Mouse (Mus musculus): Measurements from ENCODE around the gene Atp6v0d1. TPM values are rescaled to one million over a fixed set of nuclear protein-coding genes. Genes with fewer than 3 reads are reported as not detected.
A peak's percentile ranks its signal among the peaks of the same experiment; 100 is the strongest.

Atp6v0d1 gene
- polyA plus RNA-seq (2015; fragmentation: Nextera tagmentation; extraction: Ambion mirVana), result 115 and 125 TPM in 2 replicates

DNA sequence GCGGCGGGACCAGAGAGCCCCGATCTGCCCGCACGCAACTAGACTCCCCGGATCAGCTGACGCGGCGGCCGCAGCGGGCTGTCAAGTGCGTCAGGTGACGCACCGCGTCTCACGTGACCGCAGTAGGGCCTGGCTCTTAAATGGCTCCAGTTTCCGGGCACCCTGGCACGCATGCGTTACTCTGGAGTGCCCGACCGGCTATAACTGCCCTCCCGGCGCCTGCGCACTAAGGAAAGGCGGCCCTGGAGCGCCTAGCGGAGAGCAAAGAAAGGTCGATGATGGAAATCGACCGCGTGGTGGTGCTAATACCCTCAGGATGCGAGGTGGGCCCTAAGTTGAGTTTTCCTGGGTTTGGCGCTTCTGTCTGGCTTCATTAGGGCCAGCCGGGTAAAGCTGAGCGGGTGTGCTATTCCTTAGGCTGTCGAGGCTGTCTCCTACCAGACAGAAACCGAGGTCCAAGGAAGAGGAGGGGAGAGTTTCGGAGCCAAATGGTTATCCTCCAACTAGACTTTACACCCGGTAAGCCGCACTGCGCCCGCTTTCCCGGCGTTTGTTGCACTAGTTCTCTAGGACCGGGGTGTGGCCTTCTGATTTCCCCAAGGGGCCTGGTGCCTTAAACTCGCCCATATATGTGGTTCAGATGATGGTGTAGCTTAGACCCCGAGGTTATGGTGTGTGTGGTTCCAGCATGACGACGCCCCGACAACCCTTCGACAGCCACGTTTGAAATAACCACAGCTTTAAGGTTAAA lies at the start of gene Atp6v0d1:
Atp6v0d1 (minus strand) TSS at position 96 of the 751 bp plus-strand sequence.
- WGBS, result 2% methylated on average over 51 of the region's 53 CpGs
- Histone ChIP-seq H3K27ac (ENCODE audit: low read length) (peak within 1 kb of the TSS; percentile 82), H3K36me3 (ENCODE audit: control insufficient read depth, insufficient read depth, low read length) (no peaks in the 10 kb centered on the region), H3K9ac (ENCODE audit: low read depth, low read length) (peak within 1 kb of the TSS; percentile 94), H3K9me3 (ENCODE audit: control insufficient read depth, low read length) (no peaks in the 10 kb centered on the region), H3K4me1 (ENCODE audit: control insufficient read depth, insufficient read depth, low read length) (peaks cover 18% of the 10 kb centered on the region), H3K4me3 (ENCODE audit: low read length) (peak within 1 kb of the TSS; percentile 94), H3K27me3 (replicated peaks; ENCODE audit: control insufficient read depth, insufficient read depth, low read length) (no peaks in the 10 kb centered on the region), H3K4me2 (ENCODE audit: low read depth, low read length) (peak within 1 kb of the TSS; percentile 87)
- peak; percentile 99 for ATAC-seq

DNA sequence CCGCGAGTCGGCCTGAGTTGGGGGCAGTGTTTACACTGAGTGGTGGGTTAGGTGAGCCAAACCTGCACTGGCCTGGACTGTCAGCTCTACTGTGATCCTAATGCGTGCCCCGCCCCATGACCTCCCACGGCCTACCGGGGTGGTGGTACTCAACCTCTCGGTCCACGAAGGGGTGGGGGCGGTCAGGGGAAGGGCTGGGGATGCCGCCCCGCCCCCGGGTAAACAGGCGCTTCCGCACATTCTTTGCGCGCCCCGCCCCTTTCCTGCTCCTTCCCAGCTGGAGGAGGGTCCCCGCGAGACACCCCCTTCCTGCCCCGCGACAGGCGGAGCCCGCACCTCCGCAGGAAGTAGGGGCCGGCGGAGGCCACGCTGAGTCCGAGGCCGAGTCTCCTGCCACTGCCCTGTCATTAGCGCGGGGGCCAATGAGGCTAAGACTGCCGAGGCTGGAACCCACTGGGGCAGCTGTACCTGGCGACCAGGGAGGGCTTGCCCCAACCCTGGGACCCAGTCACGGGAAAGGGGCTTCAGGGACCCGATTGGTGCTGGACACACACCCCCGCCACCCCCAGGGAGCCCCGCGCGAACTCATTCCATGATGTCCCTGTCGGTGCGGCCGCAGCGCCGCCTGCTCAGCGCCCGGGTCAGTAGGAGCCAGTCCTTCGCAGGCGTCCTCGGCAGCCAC lies 48.1 kb upstream of the Atp6v0d1 start:
- Histone ChIP-seq H3K27me3 (replicated peaks; ENCODE audit: control insufficient read depth, insufficient read depth, low read length) (0 out of 2 replicates have a peak, but pooled peaks cover 2% of the 10 kb centered on the region), H3K4me2 (ENCODE audit: low read depth, low read length) (peak overlapping the region; percentile 99), H3K4me1 (ENCODE audit: control insufficient read depth, insufficient read depth, low read length) (peaks cover 10% of the 10 kb centered on the region), H3K9ac (ENCODE audit: low read depth, low read length) (peak overlapping the region; percentile 72), H3K9me3 (ENCODE audit: control insufficient read depth, low read length) (no peaks in the 10 kb centered on the region), H3K36me3 (ENCODE audit: control insufficient read depth, insufficient read depth, low read length) (peaks cover 10% of the 10 kb centered on the region), H3K27ac (ENCODE audit: low read length) (no peak overlapping the region), H3K4me3 (ENCODE audit: low read length) (peak overlapping the region; percentile 58)
- WGBS, result 3% methylated on average over 49 of the region's 50 CpGs
- ATAC-seq, result peak; percentile 77

DNA sequence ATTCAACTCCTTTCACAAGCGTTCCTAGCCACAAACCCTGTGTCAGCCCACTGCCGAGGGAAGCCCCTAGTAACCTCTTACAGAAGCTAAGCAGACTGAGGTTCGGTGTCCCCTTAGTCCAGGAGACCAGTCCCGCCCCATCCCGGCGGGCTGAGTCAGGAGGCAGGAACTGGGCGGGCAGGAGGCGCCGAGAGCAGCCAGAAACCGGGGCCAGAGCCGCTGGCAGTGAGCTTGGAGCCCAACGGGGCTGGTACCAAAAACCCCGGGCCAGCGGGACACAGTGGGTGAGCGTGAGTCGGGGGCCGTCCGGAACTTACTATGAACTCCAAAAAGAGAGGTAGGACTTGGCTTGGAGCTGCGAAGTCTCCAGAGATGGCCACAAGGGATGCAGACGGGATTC lies 47.2 kb upstream of the Atp6v0d1 start:
- no peak; the same call in 1 of the 2 replicates for ATAC-seq
- peak overlapping the region; percentile 31; the same call in 1 of the 2 replicates for H3K9ac ChIP-seq (ENCODE audit: low read depth, low read length)
- no peak overlapping the region for H3K27ac ChIP-seq (ENCODE audit: low read length)
- no peaks in the 10 kb centered on the region for H3K9me3 ChIP-seq (ENCODE audit: control insufficient read depth, low read length)
- H3K4me1 ChIP-seq (ENCODE audit: control insufficient read depth, insufficient read depth, low read length), result peaks cover 10% of the 10 kb centered on the region
- 9% methylated on average over 20 of the region's 20 CpGs for WGBS
- peak overlapping the region; percentile 99; the same call in 1 of the 2 replicates for H3K4me2 ChIP-seq (ENCODE audit: low read depth, low read length)
- H3K4me3 ChIP-seq (ENCODE audit: low read length), result peak overlapping the region; percentile 17
- 0 out of 2 replicates have a peak, but pooled peaks cover 2% of the 10 kb centered on the region for H3K27me3 ChIP-seq (replicated peaks; ENCODE audit: control insufficient read depth, insufficient read depth, low read length)
- peaks cover 5% of the 10 kb centered on the region for H3K36me3 ChIP-seq (ENCODE audit: control insufficient read depth, insufficient read depth, low read length)

DNA sequence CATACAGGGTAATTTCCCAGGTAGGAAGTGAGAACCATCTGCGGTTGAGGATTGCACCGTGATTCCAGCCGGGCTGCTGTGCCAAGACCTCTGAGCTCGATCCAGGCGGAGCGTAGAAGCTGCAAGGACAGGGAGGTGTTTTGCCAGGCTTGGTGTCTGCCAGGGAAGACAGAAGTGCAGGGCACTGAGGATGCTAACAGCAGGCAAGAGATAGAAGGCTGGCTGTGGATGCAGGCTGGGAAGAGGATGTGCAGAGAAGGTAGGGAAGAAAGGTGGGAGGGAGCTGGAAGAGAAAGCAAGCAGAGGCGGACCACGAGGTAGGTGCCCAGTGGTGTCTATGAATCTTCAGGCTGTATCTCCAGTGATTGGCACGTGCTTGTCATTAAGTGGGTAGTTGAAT lies 46.0 kb upstream of the Atp6v0d1 start:
- 0 out of 2 replicates have a peak, but pooled peaks cover 2% of the 10 kb centered on the region for H3K27me3 ChIP-seq (replicated peaks; ENCODE audit: control insufficient read depth, insufficient read depth, low read length)
- 86% methylated on average over 9 of the region's 9 CpGs for WGBS
- H3K36me3 ChIP-seq (ENCODE audit: control insufficient read depth, insufficient read depth, low read length), result no peaks in the 10 kb centered on the region; the same call in 1 of the 2 replicates
- H3K4me2 ChIP-seq (ENCODE audit: low read depth, low read length), result no peak overlapping the region
- H3K9me3 ChIP-seq (ENCODE audit: control insufficient read depth, low read length), result no peaks in the 10 kb centered on the region
- H3K27ac ChIP-seq (ENCODE audit: low read length), result no peak overlapping the region
- H3K4me1 ChIP-seq (ENCODE audit: control insufficient read depth, insufficient read depth, low read length), result peaks cover 14% of the 10 kb centered on the region
- H3K4me3 ChIP-seq (ENCODE audit: low read length), result no peak overlapping the region
- no peak overlapping the region for H3K9ac ChIP-seq (ENCODE audit: low read depth, low read length)
- ATAC-seq, result no peak

DNA sequence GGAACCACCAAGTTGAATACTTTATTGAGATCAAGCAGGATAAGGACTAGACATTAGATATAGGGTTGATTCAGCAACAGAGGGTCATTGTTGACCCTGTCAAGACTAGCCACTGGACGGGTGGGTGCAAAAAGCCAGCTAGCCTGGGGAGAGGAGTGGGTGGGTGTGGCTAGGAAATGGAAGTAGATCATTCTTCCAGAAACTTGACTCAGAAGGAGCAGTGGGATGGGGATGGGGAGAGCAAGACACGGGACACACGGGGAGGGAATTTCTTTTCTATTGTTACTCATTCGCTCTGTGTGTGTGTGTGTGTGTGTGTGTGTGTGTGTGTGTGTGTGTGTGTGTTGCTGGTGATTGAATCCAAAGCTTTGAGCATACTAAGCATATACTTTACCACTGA lies 43.9 kb upstream of the Atp6v0d1 start:
- Histone ChIP-seq H3K27ac (ENCODE audit: low read length) (no peak overlapping the region), H3K9me3 (ENCODE audit: control insufficient read depth, low read length) (no peaks in the 10 kb centered on the region), H3K4me3 (ENCODE audit: low read length) (no peak overlapping the region), H3K4me1 (ENCODE audit: control insufficient read depth, insufficient read depth, low read length) (peaks cover 25% of the 10 kb centered on the region), H3K36me3 (ENCODE audit: control insufficient read depth, insufficient read depth, low read length) (no peaks in the 10 kb centered on the region), H3K27me3 (replicated peaks; ENCODE audit: control insufficient read depth, insufficient read depth, low read length) (0 out of 2 replicates have a peak, but pooled peaks cover 2% of the 10 kb centered on the region), H3K9ac (ENCODE audit: low read depth, low read length) (no peak overlapping the region), H3K4me2 (ENCODE audit: low read depth, low read length) (no peak overlapping the region)
- WGBS, result 65% methylated on average over 4 of the region's 4 CpGs
- no peak for ATAC-seq

DNA sequence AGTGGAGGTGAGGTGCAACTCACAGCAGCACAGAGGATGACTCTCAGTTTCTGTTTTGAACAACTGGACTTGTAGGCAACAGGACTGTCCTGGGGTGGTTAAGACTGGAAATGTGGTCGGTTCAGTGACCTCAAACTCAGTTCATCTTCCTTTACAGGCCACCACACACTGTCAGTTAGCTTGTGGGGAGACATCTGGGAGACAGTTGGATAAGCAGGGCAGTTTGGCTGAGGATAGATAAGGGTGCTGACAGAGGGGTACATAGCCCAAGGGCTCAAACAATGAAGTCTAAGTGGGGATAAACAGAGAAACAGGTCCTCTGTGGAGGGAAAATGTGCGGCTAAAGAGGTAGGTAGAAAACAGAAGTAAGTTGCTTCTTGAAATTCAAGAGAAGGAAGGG lies 43.5 kb upstream of the Atp6v0d1 start:
- H3K4me2 ChIP-seq (ENCODE audit: low read depth, low read length), result no peak overlapping the region
- WGBS, result 73% methylated on average over 2 of the region's 2 CpGs
- no peaks in the 10 kb centered on the region for H3K9me3 ChIP-seq (ENCODE audit: control insufficient read depth, low read length)
- ATAC-seq, result no peak
- H3K27ac ChIP-seq (ENCODE audit: low read length), result no peak overlapping the region
- peaks cover 28% of the 10 kb centered on the region for H3K4me1 ChIP-seq (ENCODE audit: control insufficient read depth, insufficient read depth, low read length)
- H3K9ac ChIP-seq (ENCODE audit: low read depth, low read length), result no peak overlapping the region
- 0 out of 2 replicates have a peak, but pooled peaks cover 2% of the 10 kb centered on the region for H3K27me3 ChIP-seq (replicated peaks; ENCODE audit: control insufficient read depth, insufficient read depth, low read length)
- H3K36me3 ChIP-seq (ENCODE audit: control insufficient read depth, insufficient read depth, low read length), result no peaks in the 10 kb centered on the region
- no peak overlapping the region for H3K4me3 ChIP-seq (ENCODE audit: low read length)

DNA sequence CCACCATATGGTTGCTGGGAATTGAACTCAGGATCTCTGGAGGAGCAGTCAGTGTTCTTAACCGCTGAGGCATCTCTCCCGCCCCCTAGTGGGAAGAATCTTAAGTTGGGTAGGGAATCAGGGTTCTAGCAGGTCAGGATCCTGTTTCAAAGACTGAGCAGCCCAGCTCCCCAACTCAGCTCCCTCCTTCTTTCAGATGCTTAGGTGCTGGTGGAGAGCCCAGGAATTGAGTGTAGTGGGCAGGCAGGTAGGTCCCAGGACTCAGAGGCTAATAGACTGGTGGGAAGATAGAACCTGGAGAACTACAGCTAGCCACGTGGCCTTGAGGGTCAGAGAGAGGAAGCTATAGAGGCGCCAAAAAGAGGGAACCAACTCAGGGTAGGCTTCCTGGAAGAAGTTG lies 41.8 kb upstream of the Atp6v0d1 start:
- no peak overlapping the region for H3K27ac ChIP-seq (ENCODE audit: low read length)
- H3K4me3 ChIP-seq (ENCODE audit: low read length), result no peak overlapping the region
- no peak overlapping the region for H3K4me2 ChIP-seq (ENCODE audit: low read depth, low read length)
- H3K36me3 ChIP-seq (ENCODE audit: control insufficient read depth, insufficient read depth, low read length), result no peaks in the 10 kb centered on the region
- H3K9me3 ChIP-seq (ENCODE audit: control insufficient read depth, low read length), result no peaks in the 10 kb centered on the region
- H3K9ac ChIP-seq (ENCODE audit: low read depth, low read length), result no peak overlapping the region
- 38% methylated on average over 4 of the region's 4 CpGs for WGBS
- H3K4me1 ChIP-seq (ENCODE audit: control insufficient read depth, insufficient read depth, low read length), result peaks cover 19% of the 10 kb centered on the region
- no peak for ATAC-seq
- 0 out of 2 replicates have a peak, but pooled peaks cover 2% of the 10 kb centered on the region for H3K27me3 ChIP-seq (replicated peaks; ENCODE audit: control insufficient read depth, insufficient read depth, low read length)

DNA sequence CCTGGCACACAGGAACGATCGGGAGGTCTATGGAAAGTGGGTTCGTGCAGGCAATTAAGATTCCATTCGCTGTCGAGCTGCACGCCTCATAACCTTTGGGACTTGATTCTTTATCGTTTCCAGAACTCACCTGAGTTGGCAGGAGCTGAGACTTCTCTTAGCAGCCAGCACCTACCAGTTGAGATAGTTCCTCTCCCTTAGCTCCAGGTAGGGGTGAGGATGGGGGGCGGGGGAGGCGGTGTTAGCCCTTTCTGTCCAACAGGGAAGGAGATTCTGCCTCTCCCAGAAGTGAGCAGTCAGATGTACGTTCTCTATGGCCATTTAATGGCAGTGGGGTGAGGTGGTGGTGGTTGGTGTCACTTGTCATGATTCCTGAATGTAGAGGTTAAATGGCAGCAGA lies 41.2 kb upstream of the Atp6v0d1 start:
- no peaks in the 10 kb centered on the region for H3K9me3 ChIP-seq (ENCODE audit: control insufficient read depth, low read length)
- H3K36me3 ChIP-seq (ENCODE audit: control insufficient read depth, insufficient read depth, low read length), result no peaks in the 10 kb centered on the region
- H3K27ac ChIP-seq (ENCODE audit: low read length), result peak overlapping the region; percentile 87
- H3K4me3 ChIP-seq (ENCODE audit: low read length), result peak overlapping the region; percentile 81
- peak overlapping the region; percentile 87 for H3K9ac ChIP-seq (ENCODE audit: low read depth, low read length)
- H3K4me2 ChIP-seq (ENCODE audit: low read depth, low read length), result peak overlapping the region; percentile 94
- ATAC-seq, result no peak
- H3K27me3 ChIP-seq (replicated peaks; ENCODE audit: control insufficient read depth, insufficient read depth, low read length), result 0 out of 2 replicates have a peak, but pooled peaks cover 2% of the 10 kb centered on the region
- H3K4me1 ChIP-seq (ENCODE audit: control insufficient read depth, insufficient read depth, low read length), result peaks cover 19% of the 10 kb centered on the region
- 6% methylated on average over 10 of the region's 10 CpGs for WGBS

Data from intestine, embryonic 16.5 days (tissue).